Mouse (Mus musculus) heart, embryonic 13.5 days (tissue): ENCODE measurements around the gene Rps12-ps3. TPM values are rescaled to one million over a fixed set of nuclear protein-coding genes. Genes with fewer than 3 reads are reported as not detected.

Source experiments
- ATAC-seq: fragments of 200-750 bp; cut with Nextera tagmentation; 2 replicates; pipeline ENCODE4 v1.8.0; 2017; ENCODE audit warnings: moderate TSS enrichment; ENCODE audit not compliant: insufficient number of reproducible peaks, low FRiP score, low TSS enrichment; ENCODE audit errors: extremely low read depth
- H3K27ac ChIP-seq: fragments of 300-500 bp; sonication (generic); replicated peaks from 2 replicates; pipeline ENCODE4 v1.5.1; 2015; ENCODE audit warnings: moderate library complexity, mild to moderate bottlenecking, inconsistent platforms
- H3K27me3 ChIP-seq: fragments of 300-500 bp; sonication (generic); replicated peaks from 2 replicates; pipeline ENCODE4 v1.6.1; 2015; ENCODE audit warnings: mild to moderate bottlenecking, inconsistent platforms
- H3K36me3 ChIP-seq: fragments of 300-500 bp; sonication (generic); 2 replicates; pipeline ENCODE4 v1.6.1; 2015; ENCODE audit warnings: mild to moderate bottlenecking, inconsistent platforms
- H3K4me1 ChIP-seq: fragments of 300-500 bp; sonication (generic); 2 replicates; pipeline ENCODE4 v1.6.1; 2015; ENCODE audit warnings: inconsistent platforms
- H3K4me2 ChIP-seq: fragments of 300-500 bp; sonication (generic); 2 replicates; pipeline ENCODE4 v1.6.1; 2015; ENCODE audit warnings: inconsistent platforms, mild to moderate bottlenecking, moderate library complexity
- H3K4me3 ChIP-seq: fragments of 300-500 bp; sonication (generic); 2 replicates; pipeline ENCODE4 v1.5.1; 2015; ENCODE audit warnings: moderate library complexity, mild to moderate bottlenecking, inconsistent platforms
- H3K9ac ChIP-seq: fragments of 300-500 bp; sonication (generic); 2 replicates; pipeline ENCODE4 v1.6.1; 2015; ENCODE audit warnings: inconsistent platforms, mild to moderate bottlenecking, moderate library complexity
- H3K9me3 ChIP-seq: fragments of 300-500 bp; sonication (generic); 2 replicates; pipeline ENCODE4 v1.6.1; 2016; ENCODE audit warnings: inconsistent platforms
- WGBS: fragments of 180-500 bp; shearing (Covaris S2); methylation state at CpG from one replicate; pipeline ENCODE4 v1.1.7; 2015; ENCODE audit warnings: mixed read lengths; 5-methylcytosine and 5-hydroxymethylcytosine counted together
- polyA plus RNA-seq: library from polyadenylated mRNA; unstranded; fragments of >200 nt; fragmentation: Nextera tagmentation; extraction: Ambion mirVana; gene quantifications from 2 replicates; pipeline ENCODE4 v1.2.1, GENCODE M21; 2015

The Rps12-ps3 gene
- polyA plus RNA-seq, 1 experiment from 2014 or later: 6.1 TPM

DNA sequence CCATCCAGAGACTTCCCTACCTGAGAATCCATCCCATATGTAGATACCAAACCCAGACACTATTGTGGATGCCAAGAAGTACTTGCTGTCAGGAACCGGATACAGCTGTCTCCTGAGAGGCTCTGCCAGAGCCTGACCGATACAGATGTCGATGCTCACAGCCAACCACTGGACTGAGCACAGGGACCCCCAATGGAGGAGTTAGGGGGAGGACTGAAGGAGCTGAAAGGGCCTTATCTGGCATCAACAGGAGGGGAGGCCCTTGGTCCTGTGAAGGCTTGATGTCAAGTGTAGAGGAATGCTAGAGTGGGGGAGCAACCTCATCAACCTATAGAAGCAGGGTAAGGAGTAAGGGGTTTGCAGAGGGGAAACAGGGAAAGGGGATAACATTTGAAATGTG, 30.7 kb downstream of the Rps12-ps3 start:
- H3K27me3 ChIP-seq: peaks cover 74% of the 10 kb centered on the region
- H3K9me3 ChIP-seq: no peaks in the 10 kb centered on the region
- WGBS: 22% methylated on average over 3 of the region's 3 CpGs

DNA sequence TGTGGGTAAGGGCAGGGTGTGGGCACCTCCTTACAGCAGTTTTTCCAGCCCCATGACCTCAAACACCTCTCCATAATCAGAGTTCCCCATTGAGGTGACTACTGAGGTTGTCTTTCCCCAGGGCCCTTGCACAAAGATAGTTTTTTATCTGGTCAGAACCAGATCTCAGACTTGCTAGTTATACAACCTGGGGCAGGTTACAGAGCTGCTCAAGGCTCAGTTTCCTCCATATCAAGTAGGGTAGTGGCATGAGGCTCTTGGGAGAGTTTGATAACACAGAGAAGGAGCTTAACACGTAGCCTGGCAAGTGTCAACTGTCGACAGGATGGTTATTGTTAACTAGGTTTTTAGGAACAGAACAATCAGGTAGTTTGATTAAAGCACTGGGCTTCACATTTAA, 32.8 kb downstream of the Rps12-ps3 start:
- H3K4me3 ChIP-seq: no peak overlapping the region
- H3K36me3 ChIP-seq: no peaks in the 10 kb centered on the region
- H3K4me1 ChIP-seq: peaks cover 26% of the 10 kb centered on the region
- H3K9me3 ChIP-seq: no peaks in the 10 kb centered on the region
- H3K9ac ChIP-seq: no peak overlapping the region
- peaks cover 61% of the 10 kb centered on the region for H3K27me3 ChIP-seq
- H3K4me2 ChIP-seq: no peak overlapping the region
- H3K27ac ChIP-seq: no peak overlapping the region
- 13% methylated on average over 2 of the region's 2 CpGs for WGBS
- ATAC-seq: no peak

More for the DNA sequence above, 30.7 kb downstream of the Rps12-ps3 start:
- no peak overlapping the region for H3K27ac ChIP-seq
- no peak for ATAC-seq
- H3K9ac ChIP-seq: no peak overlapping the region
- H3K4me2 ChIP-seq: no peak overlapping the region
- peaks cover 26% of the 10 kb centered on the region for H3K4me1 ChIP-seq
- no peaks in the 10 kb centered on the region for H3K36me3 ChIP-seq
- H3K4me3 ChIP-seq: no peak overlapping the region

DNA sequence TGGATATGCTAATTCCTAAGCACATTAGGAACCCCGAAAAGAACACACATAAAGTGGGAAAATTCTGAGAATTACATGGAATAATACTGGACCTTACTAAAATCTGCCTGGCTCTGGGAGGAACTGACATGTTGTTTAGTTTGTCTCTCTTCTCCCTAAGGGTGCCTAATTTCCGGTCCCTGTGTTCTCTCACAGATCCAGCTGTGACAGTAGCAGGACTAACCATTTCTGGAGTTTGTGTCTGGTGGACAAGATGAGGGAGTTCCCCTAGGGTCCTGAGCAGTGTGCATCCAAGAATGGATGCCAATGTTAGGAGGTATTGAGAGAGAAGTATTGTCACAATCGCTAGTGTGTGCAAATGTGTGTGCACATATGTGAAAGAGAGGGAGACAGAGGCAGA, 34.3 kb downstream of the Rps12-ps3 start:
- Histone ChIP-seq H3K27me3 (peaks cover 58% of the 10 kb centered on the region), H3K4me1 (peaks cover 26% of the 10 kb centered on the region), H3K4me3 (no peak overlapping the region), H3K9me3 (no peaks in the 10 kb centered on the region), H3K36me3 (no peaks in the 10 kb centered on the region), H3K27ac (no peak overlapping the region), H3K4me2 (peak overlapping the region; percentile 29; the same call in 1 of the 2 replicates), H3K9ac (no peak overlapping the region)
- ATAC-seq: no peak
- WGBS: 68% methylated on average over 3 of the region's 3 CpGs

DNA sequence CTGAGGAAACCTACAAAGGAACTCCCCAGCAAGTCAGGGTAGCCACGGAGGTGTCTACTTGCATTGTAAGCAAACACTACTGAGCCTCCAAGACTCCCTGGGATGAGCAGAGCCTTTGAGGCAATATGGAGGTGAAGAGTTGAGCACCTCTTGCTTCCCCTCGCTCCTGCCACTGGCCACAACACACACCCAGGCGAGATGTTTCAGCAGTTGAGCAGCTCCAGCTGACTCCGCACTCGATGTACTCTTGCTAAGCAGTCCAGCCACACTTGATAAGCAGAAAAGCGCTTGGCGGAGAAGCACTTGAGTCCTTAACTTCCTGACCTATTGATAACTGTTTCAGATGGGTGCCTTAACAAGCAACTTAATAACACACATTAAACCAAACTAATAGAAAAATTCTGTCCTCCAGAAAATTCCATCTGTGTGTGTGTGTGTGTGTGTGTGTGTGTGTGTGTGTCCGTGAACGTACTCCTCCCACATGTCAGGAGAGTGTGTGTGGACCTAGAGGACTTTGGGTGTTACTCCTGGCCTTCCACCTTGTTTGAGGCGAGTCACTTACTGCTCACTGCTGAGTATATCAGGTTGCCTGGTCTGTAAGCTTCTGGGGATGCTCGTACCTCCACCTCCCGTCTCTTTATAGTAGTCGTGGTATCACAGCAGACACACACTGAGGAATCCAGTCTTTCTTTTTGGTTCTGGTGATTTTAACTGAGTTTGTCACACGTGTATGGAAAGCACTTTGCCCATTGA, 34.9 kb downstream of the Rps12-ps3 start:
- Histone ChIP-seq H3K9me3 (no peaks in the 10 kb centered on the region), H3K27ac (no peak overlapping the region), H3K4me3 (no peak overlapping the region), H3K9ac (no peak overlapping the region), H3K4me1 (peaks cover 26% of the 10 kb centered on the region), H3K27me3 (peaks cover 58% of the 10 kb centered on the region), H3K4me2 (peak overlapping the region; percentile 29; the same call in 1 of the 2 replicates), H3K36me3 (no peaks in the 10 kb centered on the region)
- no peak for ATAC-seq
- 36% methylated on average over 14 of the region's 14 CpGs for WGBS

DNA sequence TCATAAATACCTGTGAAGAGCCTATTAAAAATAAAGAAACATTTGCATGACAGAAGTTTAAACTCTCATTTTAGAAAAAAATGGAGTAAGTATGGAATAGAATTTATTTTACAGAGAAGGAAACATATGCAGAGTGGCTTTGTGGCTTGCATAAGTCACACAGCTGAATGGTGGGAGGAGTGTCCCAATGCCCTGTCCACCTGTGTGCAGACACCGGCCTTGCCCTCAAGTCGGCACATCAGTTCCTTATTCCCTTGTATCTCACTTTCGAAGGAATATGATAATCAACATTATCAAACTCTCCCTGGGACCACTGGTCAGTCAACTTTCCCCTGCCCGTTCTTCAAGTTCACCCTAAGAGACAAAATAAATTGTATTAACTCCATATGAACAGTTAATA, 35.8 kb downstream of the Rps12-ps3 start:
- Histone ChIP-seq H3K9me3 (no peaks in the 10 kb centered on the region), H3K4me3 (no peak overlapping the region), H3K36me3 (no peaks in the 10 kb centered on the region), H3K27me3 (peaks cover 55% of the 10 kb centered on the region), H3K9ac (no peak overlapping the region), H3K4me2 (no peak overlapping the region), H3K27ac (no peak overlapping the region), H3K4me1 (peaks cover 19% of the 10 kb centered on the region)
- 81% methylated on average over 4 of the region's 4 CpGs for WGBS
- ATAC-seq: no peak

DNA sequence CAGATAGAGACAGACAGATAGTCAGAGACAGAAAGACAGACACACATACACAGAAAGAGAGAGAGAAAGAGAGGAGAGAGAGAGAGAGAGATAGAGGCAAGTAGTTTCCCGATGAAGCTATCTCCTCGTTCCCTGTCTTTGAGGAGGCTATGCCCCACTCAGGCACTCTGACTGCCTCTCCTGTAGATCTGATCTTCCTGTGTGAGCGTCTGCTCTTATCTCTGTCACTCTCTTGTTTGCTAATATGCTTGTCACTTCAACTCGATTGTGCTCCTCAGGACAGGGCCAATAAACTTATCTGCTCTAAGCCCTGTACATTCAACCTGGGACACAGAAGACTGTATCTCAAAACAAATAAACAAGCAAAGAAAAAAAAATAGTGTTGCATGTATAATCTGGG, 37.1 kb downstream of the Rps12-ps3 start:
- WGBS: 12% methylated on average over 4 of the region's 4 CpGs

DNA sequence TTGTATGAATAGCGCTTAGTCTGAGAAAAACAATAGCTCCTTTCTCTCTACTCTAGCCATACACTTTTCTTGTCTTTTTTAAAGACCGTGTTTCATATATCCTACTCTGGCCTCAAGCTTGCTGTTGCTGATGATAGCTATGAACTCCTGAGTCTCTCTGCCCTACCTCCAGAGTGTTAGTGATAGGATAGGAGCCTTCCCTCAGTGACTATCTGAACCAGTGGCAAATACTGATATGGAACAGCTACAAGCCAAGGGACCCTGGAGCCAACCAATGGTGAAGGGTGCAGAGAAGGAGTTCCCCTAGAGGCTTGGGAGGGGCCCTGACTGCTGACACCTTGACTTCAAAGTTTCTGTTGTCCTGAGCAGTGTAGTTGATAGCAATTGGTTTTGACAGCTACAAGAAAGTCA, 38.4 kb downstream of the Rps12-ps3 start:
- Histone ChIP-seq H3K4me2 (no peak overlapping the region), H3K27ac (no peak overlapping the region), H3K4me1 (peaks cover 10% of the 10 kb centered on the region), H3K9ac (no peak overlapping the region), H3K4me3 (no peak overlapping the region), H3K9me3 (no peaks in the 10 kb centered on the region), H3K36me3 (no peaks in the 10 kb centered on the region), H3K27me3 (peaks cover 51% of the 10 kb centered on the region)
- 55% methylated on average over 2 of the region's 2 CpGs for WGBS
- no peak for ATAC-seq

More for the DNA sequence above, 37.1 kb downstream of the Rps12-ps3 start:
- H3K9me3 ChIP-seq: no peaks in the 10 kb centered on the region
- no peak overlapping the region for H3K4me2 ChIP-seq
- H3K36me3 ChIP-seq: no peaks in the 10 kb centered on the region
- H3K4me1 ChIP-seq: peaks cover 19% of the 10 kb centered on the region
- H3K27me3 ChIP-seq: peaks cover 51% of the 10 kb centered on the region
- H3K4me3 ChIP-seq: no peak overlapping the region
- no peak overlapping the region for H3K27ac ChIP-seq
- no peak for ATAC-seq
- no peak overlapping the region for H3K9ac ChIP-seq

DNA sequence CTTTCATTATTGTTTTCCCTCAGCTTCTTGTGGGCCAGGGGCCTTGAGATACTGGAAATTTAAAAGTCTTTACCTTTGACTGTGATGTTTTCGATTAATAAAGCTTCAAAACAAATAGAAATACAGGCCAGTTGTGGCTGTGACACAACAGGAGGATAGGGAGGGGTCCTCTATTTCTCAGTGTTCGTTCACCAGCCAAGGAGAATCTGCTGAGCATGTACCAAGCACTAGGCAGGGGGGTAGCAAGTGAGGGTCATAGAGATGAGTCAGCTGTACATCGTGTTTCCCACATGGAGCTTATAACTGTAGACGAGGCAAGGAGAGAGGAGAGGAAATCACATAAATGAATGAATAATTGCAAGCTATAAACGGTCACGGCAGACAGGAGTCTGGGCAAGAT, 40.6 kb downstream of the Rps12-ps3 start:
- H3K9me3 ChIP-seq: no peaks in the 10 kb centered on the region
- no peak overlapping the region for H3K27ac ChIP-seq
- no peak for ATAC-seq
- no peak overlapping the region for H3K4me3 ChIP-seq
- H3K4me2 ChIP-seq: no peak overlapping the region
- no peaks in the 10 kb centered on the region for H3K4me1 ChIP-seq
- no peaks in the 10 kb centered on the region for H3K36me3 ChIP-seq
- H3K9ac ChIP-seq: no peak overlapping the region
- 72% methylated on average over 6 of the region's 6 CpGs for WGBS
- peaks cover 41% of the 10 kb centered on the region for H3K27me3 ChIP-seq

DNA sequence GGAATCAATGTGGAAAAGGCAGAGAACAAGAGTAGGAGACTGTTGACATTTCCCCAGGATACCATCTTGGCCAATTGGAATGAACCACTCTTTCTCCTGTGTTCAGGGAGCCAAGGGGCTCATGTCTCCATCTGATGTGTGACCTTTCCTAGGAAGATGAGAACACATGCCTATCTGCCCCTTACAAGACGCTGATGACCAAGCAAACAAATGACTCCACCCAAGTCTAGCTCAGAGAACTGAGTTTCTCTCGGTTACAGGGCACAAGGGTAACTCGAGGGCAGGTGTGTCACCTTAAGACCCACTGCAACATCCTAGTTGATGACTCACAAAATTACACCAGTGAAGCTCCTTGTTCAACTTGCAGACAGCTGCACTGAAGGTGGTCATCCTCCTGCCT, 41.6 kb downstream of the Rps12-ps3 start:
- Histone ChIP-seq H3K4me1 (no peaks in the 10 kb centered on the region), H3K36me3 (no peaks in the 10 kb centered on the region), H3K27me3 (peaks cover 42% of the 10 kb centered on the region), H3K4me3 (no peak overlapping the region), H3K9me3 (no peaks in the 10 kb centered on the region), H3K9ac (no peak overlapping the region), H3K27ac (no peak overlapping the region), H3K4me2 (no peak overlapping the region)
- ATAC-seq: no peak; the same call in 1 of the 2 replicates
- 73% methylated on average over 3 of the region's 3 CpGs for WGBS

DNA sequence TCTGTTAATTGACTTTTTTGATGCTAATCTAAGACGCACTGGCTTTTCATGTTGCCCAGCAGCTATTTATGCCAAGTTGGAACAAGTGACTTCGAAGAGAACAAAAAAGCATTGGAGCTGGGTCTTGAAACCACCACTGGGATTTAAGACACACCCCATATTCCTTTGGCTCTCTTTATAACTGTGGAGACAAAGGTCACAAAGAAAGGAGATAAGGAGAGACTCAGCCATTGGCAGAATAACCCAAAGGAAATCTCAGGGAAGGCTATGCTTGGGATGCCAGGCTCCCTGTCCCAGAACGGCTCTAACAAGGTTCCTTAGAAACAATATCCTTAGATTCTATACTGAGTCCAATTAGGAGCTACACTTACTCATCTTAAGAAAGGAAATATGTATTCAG, 44.6 kb downstream of the Rps12-ps3 start:
- Histone ChIP-seq H3K9ac (no peak overlapping the region), H3K4me1 (no peaks in the 10 kb centered on the region), H3K4me3 (no peak overlapping the region), H3K4me2 (no peak overlapping the region), H3K27me3 (peaks cover 24% of the 10 kb centered on the region), H3K36me3 (no peaks in the 10 kb centered on the region), H3K27ac (no peak overlapping the region), H3K9me3 (no peaks in the 10 kb centered on the region)
- 75% methylated on average over 3 of the region's 3 CpGs for WGBS
- no peak for ATAC-seq

DNA sequence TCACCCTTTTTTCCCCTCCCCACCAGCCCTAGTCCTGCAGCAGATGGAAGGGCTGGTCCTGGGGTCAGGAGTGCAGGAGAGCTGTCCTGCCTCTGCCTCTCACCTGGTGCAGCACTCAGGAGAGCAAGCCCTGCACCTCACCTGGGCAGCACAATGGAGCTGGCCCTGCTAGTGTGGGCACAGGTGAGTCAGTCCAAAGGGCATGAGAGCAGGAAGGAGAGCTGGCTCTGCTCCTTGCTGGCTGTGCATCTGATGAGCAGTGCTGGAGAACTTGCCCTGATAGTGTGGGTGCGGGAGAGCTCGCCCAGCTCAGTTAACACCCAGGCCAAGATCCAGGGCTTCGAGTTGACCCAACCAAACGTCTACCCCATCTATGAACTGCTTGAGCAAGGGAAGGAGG, 45.8 kb downstream of the Rps12-ps3 start:
- no peaks in the 10 kb centered on the region for H3K9me3 ChIP-seq
- no peak overlapping the region for H3K9ac ChIP-seq
- H3K4me3 ChIP-seq: no peak overlapping the region
- no peaks in the 10 kb centered on the region for H3K36me3 ChIP-seq
- no peak overlapping the region for H3K27ac ChIP-seq
- H3K4me2 ChIP-seq: no peak overlapping the region
- 78% methylated on average over 4 of the region's 4 CpGs for WGBS
- no peaks in the 10 kb centered on the region for H3K4me1 ChIP-seq
- peaks cover 15% of the 10 kb centered on the region; the same call in 1 of the 2 replicates for H3K27me3 ChIP-seq
- no peak for ATAC-seq

DNA sequence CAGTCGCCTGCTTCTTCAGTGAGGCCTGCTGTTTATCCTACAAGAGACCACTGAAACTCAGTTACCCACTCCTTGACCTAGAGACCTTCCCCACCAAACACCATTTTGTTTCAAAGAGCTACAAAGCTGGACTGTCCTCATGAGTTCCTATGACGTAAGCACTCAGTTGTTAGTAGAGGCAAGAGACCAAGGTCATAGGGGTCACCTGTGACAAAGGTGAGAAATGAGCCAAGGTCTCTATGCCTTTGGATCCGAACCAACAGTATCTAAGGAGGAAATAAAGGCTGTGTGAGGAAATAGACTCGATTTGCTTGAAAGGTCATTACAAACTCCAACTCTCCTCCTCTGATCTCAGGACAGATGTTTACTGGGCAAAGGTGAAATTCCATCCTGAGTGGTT, 48.9 kb downstream of the Rps12-ps3 start:
- H3K27me3 ChIP-seq: peaks cover 6% of the 10 kb centered on the region; the same call in 1 of the 2 replicates
- no peak overlapping the region for H3K9ac ChIP-seq
- 0 out of 2 replicates have a peak, but pooled peaks cover 5% of the 10 kb centered on the region for H3K9me3 ChIP-seq
- ATAC-seq: no peak
- H3K27ac ChIP-seq: no peak overlapping the region
- H3K4me2 ChIP-seq: no peak overlapping the region
- H3K4me1 ChIP-seq: no peaks in the 10 kb centered on the region
- WGBS: 73% methylated on average over 4 of the region's 4 CpGs
- no peaks in the 10 kb centered on the region for H3K36me3 ChIP-seq
- no peak overlapping the region for H3K4me3 ChIP-seq
